ENCODE assay signal across 11 mouse cellular contexts in the genomic region with DNA sequence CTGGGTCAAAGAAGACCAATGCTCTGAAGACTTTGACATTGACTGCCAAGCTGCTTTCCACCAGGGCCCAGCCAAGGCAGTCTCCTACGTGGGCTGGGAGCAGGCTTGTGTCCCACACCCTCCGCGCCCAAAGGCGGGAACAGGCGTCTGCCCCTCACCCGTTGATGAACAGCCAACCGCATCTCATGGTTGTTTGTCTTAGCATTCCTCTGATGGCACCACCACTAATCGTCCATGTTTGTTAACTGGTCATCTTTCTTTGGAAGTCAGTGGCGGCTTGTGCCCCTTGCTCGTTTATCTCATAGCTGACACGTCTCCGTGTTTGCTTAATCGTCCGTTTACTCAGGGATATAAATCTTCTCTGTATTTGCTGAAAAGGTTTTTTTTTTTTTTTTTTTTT. TPM values are rescaled to one million over a fixed set of nuclear protein-coding genes. Genes with fewer than 3 reads are reported as not detected.
A peak's percentile ranks its signal among the peaks of the same experiment; 100 is the strongest.
DNase-seq lines count a peak whose midpoint lies in the region; ATAC-seq lines count a peak whose summit lies in the region.
"Had no signal": no experiment of that assay in that cellular context is flagged by ENCODE, and none has a peak within 500 bp of the region (broad histone marks: within the 10 kb centered on the region; RNA-seq: fewer than 3 reads in every experiment).

No protein-coding gene starts in this region.

- no peak for DNase-seq in kidney, postnatal 25 days
- peak; percentile 69 for DNase-seq in neural tube, embryonic 11.5 days (ENCODE audit: low spot score)
- DNase-seq in natural killer cell, adult 2 months (ENCODE audit: low spot score in 2 of 2): no peak
- no peak for DNase-seq in thymus, postnatal 4 days
- DNase-seq in adrenal gland, postnatal 10 days: no peak
- DNase-seq: adrenal gland, postnatal 14 days; spleen, adult 18-20 months had no signal

- WGBS in kidney, embryonic 14.5 days: 7% methylated on average over 14 of the region's 14 CpGs
- WGBS in embryonic facial prominence, embryonic 12.5 days: 30% methylated on average over 14 of the region's 14 CpGs
- WGBS in intestine, embryonic 15.5 days: 20% methylated on average over 14 of the region's 14 CpGs
- WGBS in neural tube, embryonic 11.5 days: 7% methylated on average over 14 of the region's 14 CpGs

- H3K9me3 ChIP-seq in kidney, embryonic 14.5 days (ENCODE audit: control insufficient read depth, low read length): no peaks in the 10 kb centered on the region
- no peaks in the 10 kb centered on the region for H3K9me3 ChIP-seq in embryonic facial prominence, embryonic 12.5 days
- H3K9me3 ChIP-seq in intestine, embryonic 15.5 days: no peaks in the 10 kb centered on the region
- H3K9me3 ChIP-seq in neural tube, embryonic 11.5 days (ENCODE audit: control insufficient read depth, low read length): no peaks in the 10 kb centered on the region

- peak overlapping the region; percentile 97 for H3K27ac ChIP-seq in kidney, embryonic 14.5 days (ENCODE audit: low read depth, low read length)
- H3K27ac ChIP-seq in embryonic facial prominence, embryonic 12.5 days: peak overlapping the region; percentile 99
- H3K27ac ChIP-seq in intestine, embryonic 15.5 days: peak overlapping the region; percentile 93
- peak overlapping the region; percentile 83 for H3K27ac ChIP-seq in neural tube, embryonic 11.5 days (ENCODE audit: low read depth, low read length)
- H3K27ac ChIP-seq: macrophage had no signal

- no peaks in the 10 kb centered on the region for H3K36me3 ChIP-seq in kidney, embryonic 14.5 days (ENCODE audit: control insufficient read depth, insufficient read depth, low read length)
- no peaks in the 10 kb centered on the region for H3K36me3 ChIP-seq in embryonic facial prominence, embryonic 12.5 days
- no peaks in the 10 kb centered on the region for H3K36me3 ChIP-seq in intestine, embryonic 15.5 days
- H3K36me3 ChIP-seq in neural tube, embryonic 11.5 days (ENCODE audit: control insufficient read depth, insufficient read depth, low read length): no peaks in the 10 kb centered on the region

- H3K4me2 ChIP-seq in kidney, embryonic 14.5 days (replicated peaks; ENCODE audit: low read depth, low read length): no peak overlapping the region
- no peak overlapping the region for H3K4me2 ChIP-seq in embryonic facial prominence, embryonic 12.5 days (replicated peaks)
- H3K4me2 ChIP-seq in intestine, embryonic 15.5 days (replicated peaks): peak overlapping the region; percentile 30; the same call in 1 of the 2 replicates
- no peak overlapping the region for H3K4me2 ChIP-seq in neural tube, embryonic 11.5 days (ENCODE audit: low read depth)

- H3K4me1 ChIP-seq in kidney, embryonic 14.5 days (ENCODE audit: control insufficient read depth, insufficient read depth, low read length): peaks cover 38% of the 10 kb centered on the region
- H3K4me1 ChIP-seq in embryonic facial prominence, embryonic 12.5 days: peaks cover 47% of the 10 kb centered on the region
- peaks cover 33% of the 10 kb centered on the region for H3K4me1 ChIP-seq in intestine, embryonic 15.5 days (replicated peaks)
- H3K4me1 ChIP-seq in neural tube, embryonic 11.5 days (ENCODE audit: control insufficient read depth, insufficient read depth, low read length): peaks cover 23% of the 10 kb centered on the region

- ATAC-seq in kidney, embryonic 14.5 days (ENCODE audit: low FRiP score, low TSS enrichment): peak; percentile 29
- no peak for ATAC-seq in embryonic facial prominence, embryonic 12.5 days (ENCODE audit: insufficient number of reproducible peaks, insufficient read depth, low FRiP score, low TSS enrichment)
- no peak for ATAC-seq in intestine, embryonic 15.5 days
- ATAC-seq in neural tube, embryonic 11.5 days (ENCODE audit: insufficient read depth, low FRiP score, low TSS enrichment): peak; percentile 72

- H3K27me3 ChIP-seq in kidney, embryonic 14.5 days (ENCODE audit: control insufficient read depth, insufficient read depth, low read length): 0 out of 2 replicates have a peak, but pooled peaks cover 3% of the 10 kb centered on the region
- no peaks in the 10 kb centered on the region for H3K27me3 ChIP-seq in embryonic facial prominence, embryonic 12.5 days
- no peaks in the 10 kb centered on the region for H3K27me3 ChIP-seq in intestine, embryonic 15.5 days (replicated peaks)
- H3K27me3 ChIP-seq in neural tube, embryonic 11.5 days (ENCODE audit: control insufficient read depth, insufficient read depth, low read length): peaks cover 6% of the 10 kb centered on the region; the same call in 1 of the 2 replicates

- no peak overlapping the region for H3K4me3 ChIP-seq in kidney, embryonic 14.5 days (ENCODE audit: low read length)
- no peak overlapping the region for H3K4me3 ChIP-seq in embryonic facial prominence, embryonic 12.5 days
- H3K4me3 ChIP-seq in intestine, embryonic 15.5 days (replicated peaks): no peak overlapping the region
- no peak overlapping the region for H3K4me3 ChIP-seq in neural tube, embryonic 11.5 days (ENCODE audit: low read depth, low read length)

- no peak overlapping the region for H3K9ac ChIP-seq in kidney, embryonic 14.5 days (ENCODE audit: low read depth, low read length)
- no peak overlapping the region for H3K9ac ChIP-seq in embryonic facial prominence, embryonic 12.5 days
- peak overlapping the region; percentile 20; the same call in 1 of the 2 replicates for H3K9ac ChIP-seq in intestine, embryonic 15.5 days
- H3K9ac ChIP-seq in neural tube, embryonic 11.5 days (ENCODE audit: low read length): no peak overlapping the region

RNA-seq across cellular contexts. Expression of a gene that starts 10.9 kb away (rescaled TPM):
- polyA plus RNA-seq in kidney, embryonic 14.5 days (2014; fragmentation: Nextera tagmentation; extraction: Ambion mirVana): 3.2 and 3.5 TPM in 2 replicates
- 4.6 and 6.9 TPM in 2 replicates for polyA plus RNA-seq in embryonic facial prominence, embryonic 12.5 days (2016; fragmentation: Nextera tagmentation; extraction: Ambion mirVana)
- polyA plus RNA-seq in intestine, embryonic 15.5 days (2015; fragmentation: Nextera tagmentation; extraction: Ambion mirVana): 1.4 and 4.3 TPM in 2 replicates
- 6.5 and 9.2 TPM in 2 replicates for polyA plus RNA-seq in neural tube, embryonic 11.5 days (2014; fragmentation: Nextera tagmentation; extraction: Ambion mirVana)
- total RNA-seq in adrenal gland, postnatal 10 days (2021): 1,000 to 10,000 TPM in 1 of 2 experiments, 100 to 1,000 TPM in 1; 272 to 1,179 TPM
- polyA plus RNA-seq: macrophage had no signal

RNA-seq across cellular contexts. Expression of a gene that starts 23.0 kb away (rescaled TPM):
- polyA plus RNA-seq in kidney, embryonic 14.5 days (2014; fragmentation: Nextera tagmentation; extraction: Ambion mirVana): 30.3 and 33.4 TPM in 2 replicates
- 19.8 and 32.6 TPM in 2 replicates for polyA plus RNA-seq in embryonic facial prominence, embryonic 12.5 days (2016; fragmentation: Nextera tagmentation; extraction: Ambion mirVana)
- polyA plus RNA-seq in intestine, embryonic 15.5 days (2015; fragmentation: Nextera tagmentation; extraction: Ambion mirVana): 44.9 and 57.4 TPM in 2 replicates
- 10.6 and 20.0 TPM in 2 replicates for polyA plus RNA-seq in neural tube, embryonic 11.5 days (2014; fragmentation: Nextera tagmentation; extraction: Ambion mirVana)
- total RNA-seq in adrenal gland, postnatal 10 days (2021): 10 to 100 TPM in 1 of 2 experiments, 1 to 10 TPM in 1; 5.1 to 15.8 TPM

RNA-seq across cellular contexts. Expression of a gene that starts 48.9 kb away (rescaled TPM):
- polyA plus RNA-seq in kidney, embryonic 14.5 days (2014; fragmentation: Nextera tagmentation; extraction: Ambion mirVana): 92.8 and 124 TPM in 2 replicates
- polyA plus RNA-seq in embryonic facial prominence, embryonic 12.5 days (2016; fragmentation: Nextera tagmentation; extraction: Ambion mirVana): 24.5 and 24.7 TPM in 2 replicates
- polyA plus RNA-seq in intestine, embryonic 15.5 days (2015; fragmentation: Nextera tagmentation; extraction: Ambion mirVana): 130 and 145 TPM in 2 replicates
- polyA plus RNA-seq in neural tube, embryonic 11.5 days (2014; fragmentation: Nextera tagmentation; extraction: Ambion mirVana): 15.1 and 21.0 TPM in 2 replicates
- 10 to 100 TPM; 26.7 to 39.3 TPM for total RNA-seq in adrenal gland, postnatal 10 days (2021)

Comparison
In these comparisons a context has a peak if more than half of its experiments do, and no peak if none do; other contexts are left out.
1. ATAC-seq: peak in kidney, embryonic 14.5 days (single experiment) and neural tube, embryonic 11.5 days (single experiment); none in embryonic facial prominence, embryonic 12.5 days (single experiment) and intestine, embryonic 15.5 days (single experiment).
2. Peak in every context shown above with its lines, with median percentiles within 50 percentile points of each other: H3K27ac ChIP-seq.